Mouse (Mus musculus) liver, embryonic 12.5 days (tissue): ENCODE measurements at regions not wholly inside any gene's neighbourhood (a gene's known extent, or its start where the extent isn't known, plus 50 kb on each side); places are given as distances from the start of the nearest gene placed in this dataset.
"Not testable (repeated sequence)": the region's sequence is repeated elsewhere in the genome, so short reads cannot be mapped to it uniquely, and the experiment has no call there.

Experiments used
- ATAC-seq: fragments of 200-750 bp; cut with Nextera tagmentation; 2 replicates; pipeline ENCODE4 v1.8.0; 2017; ENCODE audit warnings: moderate number of reproducible peaks, mild to moderate bottlenecking, moderate library complexity
- H3K27ac ChIP-seq: fragments of 300-500 bp; sonication (generic); 2 replicates; pipeline ENCODE4 v1.5.1; 2016; ENCODE audit warnings: mild to moderate bottlenecking
- H3K27me3 ChIP-seq: fragments of 300-500 bp; sonication (generic); replicated peaks from 2 replicates; pipeline ENCODE4 v1.6.1; 2016; ENCODE audit warnings: mild to moderate bottlenecking, moderate library complexity
- H3K36me3 ChIP-seq: fragments of 300-500 bp; sonication (generic); 2 replicates; pipeline ENCODE4 v1.6.1; 2016; ENCODE audit warnings: mild to moderate bottlenecking, moderate library complexity
- H3K4me1 ChIP-seq: fragments of 300-500 bp; sonication (generic); 2 replicates; pipeline ENCODE4 v1.6.1; 2016
- H3K4me2 ChIP-seq: fragments of 300-500 bp; sonication (generic); 2 replicates; pipeline ENCODE4 v1.6.1; 2016; ENCODE audit warnings: mild to moderate bottlenecking, moderate library complexity
- H3K4me3 ChIP-seq: fragments of 300-500 bp; sonication (generic); 2 replicates; pipeline ENCODE4 v1.5.1; 2016; ENCODE audit warnings: mild to moderate bottlenecking, moderate library complexity
- H3K9ac ChIP-seq: fragments of 300-500 bp; sonication (generic); 2 replicates; pipeline ENCODE4 v1.6.1; 2016; ENCODE audit warnings: mild to moderate bottlenecking, moderate library complexity
- H3K9me3 ChIP-seq: fragments of 300-500 bp; sonication (generic); replicated peaks from 2 replicates; pipeline ENCODE4 v1.6.1; 2016; ENCODE audit warnings: mild to moderate bottlenecking, moderate library complexity
- WGBS: fragments of 180-500 bp; shearing (Covaris S2); methylation state at CpG from one replicate; pipeline ENCODE4 v1.1.7; 2016; ENCODE audit not compliant: insufficient replicate concordance; 5-methylcytosine and 5-hydroxymethylcytosine counted together

GRCm38 (mm10) chrX:166809165-166809564 lies 223.6 kb upstream of the Egfl6 start:
- H3K4me3 ChIP-seq = no peak overlapping the region
- ATAC-seq = no peak
- no peak overlapping the region for H3K4me2 ChIP-seq
- H3K27me3 ChIP-seq = no peaks in the 10 kb centered on the region
- H3K9me3 ChIP-seq = no peaks in the 10 kb centered on the region
- no peak overlapping the region for H3K27ac ChIP-seq
- H3K4me1 ChIP-seq = no peaks in the 10 kb centered on the region
- H3K36me3 ChIP-seq = no peaks in the 10 kb centered on the region
- no peak overlapping the region for H3K9ac ChIP-seq
- WGBS = 59% methylated on average over 3 of the region's 3 CpGs

- H3K9ac ChIP-seq = no peak overlapping the region
- no peak overlapping the region for H3K4me2 ChIP-seq
- no peaks in the 10 kb centered on the region for H3K36me3 ChIP-seq
- no peak for ATAC-seq
- no peaks in the 10 kb centered on the region for H3K4me1 ChIP-seq
- H3K4me3 ChIP-seq = no peak overlapping the region
- no peaks in the 10 kb centered on the region for H3K9me3 ChIP-seq
- no peak overlapping the region for H3K27ac ChIP-seq
- WGBS = 79% methylated on average over 5 of the region's 5 CpGs
- no peaks in the 10 kb centered on the region for H3K27me3 ChIP-seq
Measured at GRCm38 (mm10) chrX:166808207-166808606, 222.7 kb upstream of the Egfl6 start.

- Histone ChIP-seq H3K9ac (no peak overlapping the region), H3K9me3 (no peaks in the 10 kb centered on the region), H3K27me3 (0 out of 2 replicates have a peak, but pooled peaks cover 3% of the 10 kb centered on the region), H3K36me3 (no peaks in the 10 kb centered on the region), H3K27ac (no peak overlapping the region), H3K4me2 (no peak overlapping the region), H3K4me1 (no peaks in the 10 kb centered on the region), H3K4me3 (no peak overlapping the region)
- ATAC-seq = no peak
- 62% methylated on average over 1 of the region's 1 CpGs for WGBS
Measured at GRCm38 (mm10) chrX:166805957-166806356, 220.4 kb upstream of the Egfl6 start.

DNA sequence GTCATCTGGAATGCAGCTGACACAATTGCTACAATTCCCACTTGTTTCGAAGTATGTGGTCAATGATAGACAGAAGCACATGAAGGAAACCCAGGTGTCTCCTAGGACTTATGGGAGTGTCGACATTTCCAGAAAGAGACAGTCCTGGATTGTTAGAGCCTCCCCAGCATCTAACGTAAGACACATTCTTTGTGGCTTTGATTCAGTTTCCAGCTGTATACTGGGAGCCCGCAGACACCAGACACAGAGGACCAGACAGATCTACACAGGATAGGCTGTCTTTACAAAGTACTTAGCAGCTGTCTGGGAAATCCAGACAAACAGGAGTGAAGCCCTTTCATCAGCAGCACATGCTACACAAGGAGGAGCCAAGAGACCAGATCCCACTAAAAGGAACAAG lies 220.0 kb upstream of the Egfl6 start:
- Histone ChIP-seq H3K27me3 (0 out of 2 replicates have a peak, but pooled peaks cover 3% of the 10 kb centered on the region), H3K27ac (no peak overlapping the region), H3K4me1 (no peaks in the 10 kb centered on the region), H3K9me3 (no peaks in the 10 kb centered on the region), H3K9ac (no peak overlapping the region), H3K4me2 (no peak overlapping the region), H3K4me3 (no peak overlapping the region), H3K36me3 (no peaks in the 10 kb centered on the region)
- 55% methylated on average over 4 of the region's 4 CpGs for WGBS
- no peak for ATAC-seq

DNA sequence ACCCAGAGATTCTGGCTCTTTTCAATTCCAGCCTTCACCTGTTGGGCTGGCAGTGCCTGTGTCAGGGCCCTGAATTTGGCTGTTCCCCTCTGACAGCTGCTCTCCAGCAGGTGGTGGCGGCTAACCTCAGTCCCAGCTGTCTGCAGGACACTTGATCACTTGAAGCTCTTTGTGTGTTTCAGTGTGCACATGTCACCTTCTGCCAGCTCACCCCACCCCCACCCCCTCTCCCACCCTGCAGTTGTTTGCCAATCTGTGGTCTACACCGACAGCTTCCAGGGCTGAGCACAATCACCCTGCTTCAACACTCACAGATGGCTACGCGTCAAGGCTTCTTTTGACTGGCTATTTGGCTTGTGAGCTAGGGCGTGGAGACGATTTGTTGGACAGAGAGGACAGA lies 217.7 kb upstream of the Egfl6 start:
- 50% methylated on average over 6 of the region's 6 CpGs for WGBS
- no peaks in the 10 kb centered on the region for H3K9me3 ChIP-seq
- no peak overlapping the region for H3K4me2 ChIP-seq
- H3K36me3 ChIP-seq = no peaks in the 10 kb centered on the region
- H3K27ac ChIP-seq = no peak overlapping the region
- no peaks in the 10 kb centered on the region for H3K4me1 ChIP-seq
- ATAC-seq = no peak
- H3K9ac ChIP-seq = no peak overlapping the region
- H3K4me3 ChIP-seq = no peak overlapping the region
- 0 out of 2 replicates have a peak, but pooled peaks cover 4% of the 10 kb centered on the region for H3K27me3 ChIP-seq

GRCm38 (mm10) chrX:166801017-166801416 lies 215.5 kb upstream of the Egfl6 start:
- H3K27me3 ChIP-seq = 0 out of 2 replicates have a peak, but pooled peaks cover 10% of the 10 kb centered on the region
- no peak overlapping the region for H3K4me3 ChIP-seq
- WGBS = 56% methylated on average over 2 of the region's 2 CpGs
- no peak overlapping the region for H3K9ac ChIP-seq
- ATAC-seq = no peak
- H3K4me2 ChIP-seq = no peak overlapping the region
- no peaks in the 10 kb centered on the region for H3K4me1 ChIP-seq
- no peaks in the 10 kb centered on the region for H3K9me3 ChIP-seq
- H3K36me3 ChIP-seq = no peaks in the 10 kb centered on the region
- no peak overlapping the region for H3K27ac ChIP-seq

- Histone ChIP-seq H3K36me3 (no peaks in the 10 kb centered on the region), H3K4me2 (no peak overlapping the region), H3K27me3 (peaks cover 16% of the 10 kb centered on the region), H3K27ac (no peak overlapping the region), H3K4me1 (no peaks in the 10 kb centered on the region), H3K9me3 (no peaks in the 10 kb centered on the region), H3K9ac (no peak overlapping the region), H3K4me3 (no peak overlapping the region)
- ATAC-seq = no peak
- 57% methylated on average over 2 of the region's 2 CpGs for WGBS
Measured at GRCm38 (mm10) chrX:166795651-166796050, 210.1 kb upstream of the Egfl6 start.

DNA sequence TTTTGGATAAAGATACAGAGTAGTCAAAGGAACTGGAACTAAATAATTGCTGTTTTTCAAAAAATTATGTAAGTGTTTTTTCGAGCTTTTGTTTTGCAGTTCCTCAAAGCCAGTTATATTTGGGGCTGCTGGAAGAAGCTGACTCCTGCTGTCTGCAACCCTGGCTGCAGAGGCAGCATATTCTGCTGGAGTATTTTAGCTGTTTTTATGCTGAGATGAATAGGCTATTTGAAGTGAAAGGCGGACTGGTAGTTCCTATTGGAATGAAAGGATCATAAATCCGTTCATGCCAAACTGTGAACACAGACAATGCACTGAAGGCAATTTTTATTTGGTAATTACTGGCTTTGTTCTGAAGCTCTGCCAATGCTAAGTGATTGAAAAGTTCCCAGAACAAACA lies 203.5 kb upstream of the Egfl6 start:
- Histone ChIP-seq H3K9ac (no peak overlapping the region), H3K4me3 (no peak overlapping the region), H3K27ac (no peak overlapping the region), H3K27me3 (no peaks in the 10 kb centered on the region; the same call in 1 of the 2 replicates), H3K36me3 (no peaks in the 10 kb centered on the region), H3K9me3 (no peaks in the 10 kb centered on the region), H3K4me1 (0 out of 2 replicates have a peak, but pooled peaks cover 3% of the 10 kb centered on the region), H3K4me2 (no peak overlapping the region)
- 70% methylated on average over 3 of the region's 3 CpGs for WGBS
- ATAC-seq = no peak

DNA sequence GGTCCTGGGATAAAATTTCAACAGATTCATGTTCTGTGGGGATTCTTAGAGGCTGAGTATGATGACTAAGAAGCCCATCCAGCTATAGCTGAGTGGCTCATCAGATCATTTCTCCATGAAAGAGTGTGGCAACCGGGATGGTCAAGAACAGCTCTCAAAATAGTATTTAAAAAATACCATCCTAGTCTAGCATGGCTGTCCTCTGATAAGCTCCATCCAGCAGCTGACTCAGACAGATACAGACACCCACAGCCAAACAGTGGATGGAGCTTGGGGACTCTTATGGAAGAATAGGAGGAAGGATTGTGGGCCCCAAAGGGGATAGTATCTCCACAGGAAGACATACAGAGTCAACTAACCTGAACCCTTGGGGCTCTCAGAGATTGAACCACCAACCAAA lies 201.6 kb upstream of the Egfl6 start:
- not testable (repeated sequence) for H3K9ac ChIP-seq, H3K27ac ChIP-seq, H3K4me1 ChIP-seq, H3K27me3 ChIP-seq, H3K36me3 ChIP-seq, H3K9me3 ChIP-seq, H3K4me3 ChIP-seq, H3K4me2 ChIP-seq
- WGBS = 22% methylated on average over 1 of the region's 1 CpGs
- peak; percentile 80 for ATAC-seq

DNA sequence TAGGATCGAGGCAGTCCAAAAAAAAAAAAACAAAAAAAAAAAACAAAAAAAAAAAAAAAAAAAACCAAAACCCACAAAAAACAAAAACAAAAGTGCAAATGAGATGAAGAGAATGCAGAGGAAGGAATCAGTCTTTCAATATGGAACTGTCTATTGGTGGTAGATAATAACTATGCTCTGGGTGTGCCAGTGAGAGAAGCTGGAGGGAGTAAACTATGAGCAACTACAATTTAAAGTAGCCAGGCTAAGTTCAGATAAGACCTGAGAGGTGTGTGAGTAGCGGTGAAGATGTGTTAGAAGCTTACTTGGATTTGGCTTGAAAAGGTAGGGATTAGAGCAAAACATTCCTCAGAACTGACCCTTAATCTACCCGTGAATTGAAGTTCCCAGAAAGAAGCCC lies 200.1 kb upstream of the Egfl6 start:
- Histone ChIP-seq H3K4me1 (0 out of 2 replicates have a peak, but pooled peaks cover 3% of the 10 kb centered on the region), H3K27me3 (no peaks in the 10 kb centered on the region), H3K4me2 (no peak overlapping the region), H3K9me3 (no peaks in the 10 kb centered on the region), H3K36me3 (no peaks in the 10 kb centered on the region), H3K27ac (no peak overlapping the region), H3K4me3 (no peak overlapping the region), H3K9ac (no peak overlapping the region)
- 61% methylated on average over 3 of the region's 3 CpGs for WGBS
- ATAC-seq = peak; percentile 59; the same call in 1 of the 2 replicates

DNA sequence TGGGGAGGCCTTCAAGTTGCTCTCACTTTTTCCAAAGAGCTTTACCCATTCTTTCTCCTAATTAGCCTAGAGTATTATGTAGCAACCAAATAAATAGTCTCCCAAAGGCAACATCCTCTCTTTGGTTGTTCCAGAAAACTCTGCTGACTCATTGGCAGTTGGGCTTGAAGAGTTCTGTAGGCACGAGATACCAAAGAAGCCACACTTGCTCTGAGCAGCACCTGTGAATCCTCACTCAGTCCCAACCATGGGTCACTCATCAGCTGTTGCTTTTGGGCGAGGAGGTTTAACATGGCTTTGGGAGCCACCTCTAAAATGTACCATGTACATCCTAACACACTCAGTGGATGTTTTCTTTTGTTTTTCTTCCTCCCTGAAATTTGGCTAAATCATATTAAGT lies 197.9 kb upstream of the Egfl6 start:
- Histone ChIP-seq H3K4me3 (no peak overlapping the region), H3K4me2 (no peak overlapping the region), H3K36me3 (no peaks in the 10 kb centered on the region), H3K9me3 (no peaks in the 10 kb centered on the region), H3K4me1 (0 out of 2 replicates have a peak, but pooled peaks cover 6% of the 10 kb centered on the region), H3K27me3 (no peaks in the 10 kb centered on the region), H3K9ac (no peak overlapping the region), H3K27ac (no peak overlapping the region)
- 34% methylated on average over 2 of the region's 2 CpGs for WGBS
- peak; percentile 55 for ATAC-seq

DNA sequence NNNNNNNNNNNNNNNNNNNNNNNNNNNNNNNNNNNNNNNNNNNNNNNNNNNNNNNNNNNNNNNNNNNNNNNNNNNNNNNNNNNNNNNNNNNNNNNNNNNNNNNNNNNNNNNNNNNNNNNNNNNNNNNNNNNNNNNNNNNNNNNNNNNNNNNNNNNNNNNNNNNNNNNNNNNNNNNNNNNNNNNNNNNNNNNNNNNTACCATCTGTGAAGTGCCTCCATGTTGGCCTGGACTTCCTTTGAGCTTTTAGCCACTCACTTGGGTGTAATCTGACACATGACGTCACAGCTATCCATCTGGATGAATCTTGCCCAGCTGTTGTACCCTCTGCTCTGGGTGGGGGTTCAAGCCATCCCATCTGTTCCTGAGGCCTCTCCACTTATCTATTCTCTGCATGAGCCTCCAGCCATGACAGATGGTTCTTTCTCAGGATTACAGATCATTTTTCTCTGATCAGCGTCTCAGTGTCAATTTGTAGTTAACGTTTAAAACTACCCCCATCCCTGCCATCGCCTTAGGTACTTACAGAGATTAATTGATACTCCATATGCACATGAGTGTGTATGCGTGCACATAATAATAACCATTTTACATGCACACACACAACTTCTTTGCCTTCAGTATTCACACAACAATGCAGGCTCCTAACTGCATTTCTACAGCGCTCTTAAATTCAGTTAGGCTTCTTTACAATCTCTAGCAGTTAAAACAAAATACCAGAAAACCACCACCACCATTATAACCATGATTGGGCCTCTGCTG lies 194.0 kb upstream of the Egfl6 start:
- H3K27ac ChIP-seq = no peak overlapping the region
- no peaks in the 10 kb centered on the region for H3K9me3 ChIP-seq
- H3K4me1 ChIP-seq = 0 out of 2 replicates have a peak, but pooled peaks cover 3% of the 10 kb centered on the region
- no peaks in the 10 kb centered on the region for H3K36me3 ChIP-seq
- no peak overlapping the region for H3K4me2 ChIP-seq
- 62% methylated on average over 6 of the region's 6 CpGs for WGBS
- no peak overlapping the region for H3K9ac ChIP-seq
- peak; percentile 64; the same call in 1 of the 2 replicates for ATAC-seq
- no peak overlapping the region for H3K4me3 ChIP-seq
- H3K27me3 ChIP-seq = 0 out of 2 replicates have a peak, but pooled peaks cover 5% of the 10 kb centered on the region
